Mouse (Mus musculus) stomach, postnatal 0 days (tissue): Measurements from ENCODE around the gene Rfx5. TPM values are rescaled to one million over a fixed set of nuclear protein-coding genes. Genes with fewer than 3 reads are reported as not detected.
A peak's percentile ranks its signal among the peaks of the same experiment; 100 is the strongest.

Source experiments
- ATAC-seq: fragments of 200-750 bp; cut with Nextera tagmentation; 2 replicates; pipeline ENCODE4 v1.8.0; 2017; ENCODE audit not compliant: low FRiP score, low TSS enrichment
- DNase-seq: peaks from one replicate; pipeline ENCODE4 v3.0.0-alpha.2; 2016; ENCODE audit warnings: low spot score
- H3K27ac ChIP-seq: fragments of 300-500 bp; sonication (generic); replicated peaks from 2 replicates; pipeline ENCODE4 v1.5.1; 2014; ENCODE audit warnings: mild to moderate bottlenecking, control low read depth
- H3K27me3 ChIP-seq: fragments of 300-500 bp; sonication (generic); 2 replicates; pipeline ENCODE4 v1.6.1; 2014; ENCODE audit warnings: low read length; ENCODE audit not compliant: control insufficient read depth, insufficient read depth
- H3K36me3 ChIP-seq: fragments of 300-500 bp; sonication (generic); 2 replicates; pipeline ENCODE4 v1.6.1; 2014; ENCODE audit warnings: low read length, mixed read lengths; ENCODE audit not compliant: control insufficient read depth, insufficient read depth
- H3K4me1 ChIP-seq: fragments of 300-500 bp; sonication (generic); replicated peaks from 2 replicates; pipeline ENCODE4 v1.6.1; 2014; ENCODE audit warnings: antibody characterized with exemption; ENCODE audit not compliant: control insufficient read depth, insufficient read depth
- H3K4me2 ChIP-seq: fragments of 300-500 bp; sonication (generic); replicated peaks from 2 replicates; pipeline ENCODE4 v1.6.1; 2014; ENCODE audit warnings: low read depth, mild to moderate bottlenecking, control low read depth, moderate library complexity
- H3K4me3 ChIP-seq: fragments of 300-500 bp; sonication (generic); 2 replicates; pipeline ENCODE4 v1.5.1; 2014; ENCODE audit warnings: low read depth, low read length, control low read depth
- H3K9ac ChIP-seq: fragments of 300-500 bp; sonication (generic); 2 replicates; pipeline ENCODE4 v1.6.1; 2014; ENCODE audit warnings: mild to moderate bottlenecking, low read length, control low read depth, mixed read lengths
- H3K9me3 ChIP-seq: fragments of 300-500 bp; sonication (generic); 2 replicates; pipeline ENCODE4 v1.6.1; 2016; ENCODE audit warnings: low read length; ENCODE audit not compliant: control insufficient read depth
- CTCF ChIP-seq: IDR thresholded peaks from 2 replicates; pipeline ENCODE4 v1.5.1; 2016; ENCODE audit warnings: antibody characterized with exemption, low read depth, mild to moderate bottlenecking, moderate library complexity
- EP300 ChIP-seq: optimal IDR thresholded peaks from 2 replicates; pipeline ENCODE3; 2016; ENCODE audit warnings: antibody characterized with exemption
- WGBS: fragments of 180-500 bp; shearing (Covaris S2); extraction: QIAGEN DNeasy Blood & Tissue Kit; methylation state at CpG from one replicate; pipeline ENCODE4 v1.1.7; 2014; 5-methylcytosine and 5-hydroxymethylcytosine counted together
- polyA plus RNA-seq: library from polyadenylated mRNA; unstranded; fragments of >200 nt; fragmentation: Nextera tagmentation; extraction: Ambion mirVana; gene quantifications from 2 replicates; pipeline ENCODE4 v1.2.1, GENCODE M21; 2015

Gene Rfx5
- polyA plus RNA-seq, 1 experiment from 2014 or later = 3.0 TPM

DNA sequence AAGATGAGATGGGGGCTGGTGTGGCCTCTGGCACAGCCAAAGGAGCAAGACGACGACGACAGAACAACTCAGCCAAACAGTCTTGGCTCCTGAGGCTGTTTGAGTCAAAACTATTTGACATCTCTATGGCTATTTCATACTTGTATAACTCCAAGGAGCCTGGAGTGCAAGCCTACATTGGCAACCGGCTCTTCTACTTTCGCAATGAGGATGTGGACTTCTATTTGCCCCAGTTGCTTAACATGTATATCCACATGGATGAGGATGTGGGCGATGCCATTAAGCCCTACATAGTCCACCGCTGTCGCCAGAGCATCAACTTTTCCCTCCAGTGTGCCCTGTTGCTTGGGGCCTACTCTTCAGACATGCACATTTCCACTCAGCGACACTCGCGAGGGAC is 30.4 kb downstream of the Rfx5 start:
- 84% methylated on average over 11 of the region's 11 CpGs for WGBS

DNA sequence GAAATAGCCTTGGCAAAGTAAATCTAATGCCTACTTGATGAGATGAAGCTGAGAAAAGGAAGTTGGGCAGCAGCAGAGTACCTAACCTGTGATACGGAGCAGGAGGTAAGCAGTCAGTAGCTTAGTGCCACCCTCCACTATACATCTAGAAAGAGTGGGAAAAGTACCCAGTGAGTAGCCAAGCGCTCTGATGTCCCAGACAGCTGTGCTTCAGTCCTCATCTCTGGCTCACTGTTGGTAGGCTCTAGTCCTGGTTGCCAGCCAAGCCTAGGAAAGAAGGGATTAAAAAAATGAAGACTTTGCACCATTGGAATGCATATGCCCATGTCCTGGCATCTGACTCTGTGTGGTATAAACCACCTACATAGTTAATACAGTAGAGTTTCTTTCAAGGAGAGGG is 31.6 kb downstream of the Rfx5 start:
- no peak overlapping the region for H3K27ac ChIP-seq
- H3K4me3 ChIP-seq = no peak overlapping the region
- 91% methylated on average over 2 of the region's 2 CpGs for WGBS
- H3K4me2 ChIP-seq = no peak overlapping the region
- H3K27me3 ChIP-seq = no peaks in the 10 kb centered on the region
- TF ChIP-seq CTCF (no peak), EP300 (no peak)
- H3K4me1 ChIP-seq = peaks cover 5% of the 10 kb centered on the region
- DNase-seq (no peak), ATAC-seq (no peak)
- no peaks in the 10 kb centered on the region for H3K9me3 ChIP-seq
- H3K36me3 ChIP-seq = peaks cover 7% of the 10 kb centered on the region
- H3K9ac ChIP-seq = no peak overlapping the region

More for the DNA sequence above, 30.4 kb downstream of the Rfx5 start:
- no peak overlapping the region for H3K27ac ChIP-seq
- H3K9ac ChIP-seq = no peak overlapping the region
- ATAC-seq = no peak
- no peak overlapping the region for H3K4me2 ChIP-seq
- no peak overlapping the region for H3K4me3 ChIP-seq
- H3K4me1 ChIP-seq = peaks cover 5% of the 10 kb centered on the region
- H3K9me3 ChIP-seq = no peaks in the 10 kb centered on the region
- no peak for DNase-seq
- peaks cover 7% of the 10 kb centered on the region for H3K36me3 ChIP-seq
- H3K27me3 ChIP-seq = no peaks in the 10 kb centered on the region
- TF ChIP-seq EP300 = no peak
- TF ChIP-seq CTCF = no peak

DNA sequence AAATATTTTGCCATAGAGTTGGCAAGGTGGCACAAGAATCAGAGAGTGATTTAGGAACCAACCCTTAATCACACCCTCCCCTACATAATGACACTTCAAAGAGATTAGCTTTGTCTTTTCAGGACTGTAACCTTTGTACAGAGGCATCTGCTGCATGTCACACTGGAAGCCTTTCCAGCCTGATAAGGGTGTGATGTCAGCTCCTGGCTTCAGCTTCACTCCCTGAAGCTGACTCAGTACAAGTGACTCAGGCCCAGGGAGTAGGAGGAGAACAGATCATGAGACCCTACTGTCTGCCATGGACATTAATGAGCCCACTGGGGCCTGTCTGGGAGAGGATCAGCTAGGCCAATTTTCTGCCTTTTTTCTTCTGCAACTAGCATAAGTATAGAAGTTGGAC is 33.7 kb downstream of the Rfx5 start:
- H3K36me3 ChIP-seq = peaks cover 7% of the 10 kb centered on the region
- DNase-seq (peak; percentile 59), ATAC-seq (peak; percentile 90)
- H3K27me3 ChIP-seq = no peaks in the 10 kb centered on the region
- H3K4me1 ChIP-seq = peaks cover 5% of the 10 kb centered on the region
- no peak overlapping the region for H3K4me3 ChIP-seq
- H3K4me2 ChIP-seq = no peak overlapping the region
- peak overlapping the region; percentile 31 for H3K27ac ChIP-seq
- H3K9ac ChIP-seq = no peak overlapping the region
- TF ChIP-seq EP300 = no peak
- TF ChIP-seq CTCF = no peak
- H3K9me3 ChIP-seq = no peaks in the 10 kb centered on the region

DNA sequence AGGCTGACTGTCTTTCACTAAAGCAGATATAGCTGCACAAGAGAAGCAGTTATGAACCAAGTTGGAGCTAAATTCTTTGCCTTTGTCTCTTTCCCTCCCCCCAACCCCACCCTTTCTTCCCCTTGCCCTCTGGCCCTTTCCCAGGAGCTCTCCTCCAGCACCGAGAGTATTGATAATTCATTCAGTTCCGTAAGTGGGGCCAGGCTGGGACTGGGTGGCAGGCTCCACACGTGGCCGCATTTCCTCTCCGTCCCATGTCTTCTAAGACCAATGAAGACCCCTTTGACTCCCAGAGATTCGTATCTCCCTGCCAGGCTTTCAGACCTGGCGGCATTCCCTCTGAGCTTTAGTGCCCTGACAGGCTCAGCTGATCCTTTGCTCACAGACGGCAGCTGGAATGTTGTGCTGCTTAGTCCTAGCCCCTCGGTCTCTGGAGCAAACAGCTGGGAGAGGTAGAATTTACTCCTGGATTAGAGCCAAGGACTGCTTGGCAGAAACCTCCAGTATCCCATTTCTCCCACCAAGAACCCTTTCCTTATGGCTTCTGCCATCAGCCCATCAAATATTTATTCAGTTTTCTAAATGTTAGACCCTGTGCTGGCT is 35.4 kb downstream of the Rfx5 start:
- Histone ChIP-seq H3K4me1 (peaks cover 5% of the 10 kb centered on the region), H3K27me3 (no peaks in the 10 kb centered on the region), H3K27ac (peak overlapping the region; percentile 58), H3K9me3 (no peaks in the 10 kb centered on the region), H3K4me2 (peak overlapping the region; percentile 27; the same call in 1 of the 2 replicates), H3K4me3 (no peak overlapping the region), H3K9ac (peak overlapping the region; percentile 35), H3K36me3 (peaks cover 8% of the 10 kb centered on the region)
- DNase-seq = peak; percentile 41
- peak; percentile 21; the same call in 1 of the 2 replicates for ATAC-seq
- WGBS = 9% methylated on average over 9 of the region's 9 CpGs
- TF ChIP-seq EP300 = no peak
- TF ChIP-seq CTCF = no peak

DNA sequence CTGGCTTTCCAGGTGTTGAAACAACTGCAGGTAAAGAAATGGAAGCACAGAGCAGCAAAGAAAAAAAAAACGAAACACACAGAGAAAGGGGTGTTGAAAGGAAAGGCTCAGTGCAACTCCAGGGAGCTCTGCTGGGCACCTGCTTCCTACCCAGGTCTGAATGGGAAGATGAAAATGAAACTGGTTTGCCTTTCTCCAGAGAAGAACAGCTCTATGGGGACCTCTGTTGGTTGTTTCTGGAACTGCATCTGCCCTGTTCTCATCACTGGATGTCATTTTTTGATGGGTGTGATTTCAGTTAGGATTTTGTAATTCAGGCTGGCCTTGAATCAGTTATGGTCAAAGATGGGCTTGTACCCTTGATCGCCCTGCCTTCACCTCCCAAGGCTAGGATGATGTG is 43.1 kb downstream of the Rfx5 start:
- Histone ChIP-seq H3K9ac (no peak overlapping the region), H3K36me3 (peaks cover 29% of the 10 kb centered on the region), H3K27ac (no peak overlapping the region), H3K9me3 (no peaks in the 10 kb centered on the region), H3K27me3 (no peaks in the 10 kb centered on the region), H3K4me3 (no peak overlapping the region), H3K4me2 (no peak overlapping the region), H3K4me1 (no peaks in the 10 kb centered on the region)
- peak; percentile 94 for TF ChIP-seq CTCF
- TF ChIP-seq EP300 = no peak
- 35% methylated on average over 2 of the region's 2 CpGs for WGBS
- no peak for ATAC-seq
- DNase-seq = peak; percentile 84

DNA sequence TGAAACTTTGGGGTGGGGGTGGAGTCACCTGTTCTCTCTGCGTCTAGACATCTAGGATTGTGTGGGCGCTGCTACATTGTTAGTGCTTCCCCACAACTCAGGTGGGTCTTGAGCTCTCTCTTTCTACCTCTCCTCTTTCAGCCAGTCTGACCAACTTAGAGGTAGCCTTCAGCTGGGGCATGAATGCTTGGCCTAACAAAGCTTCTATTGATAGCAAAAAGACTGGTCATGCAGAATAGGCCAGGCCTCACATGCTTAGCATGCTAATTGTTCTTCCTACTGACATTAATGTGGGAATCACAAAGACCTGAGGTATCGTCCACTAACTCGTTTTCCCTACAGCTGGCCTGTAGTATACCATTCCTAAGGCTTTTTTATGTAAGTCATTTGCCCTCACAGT is 48.7 kb downstream of the Rfx5 start:
- peaks cover 27% of the 10 kb centered on the region for H3K36me3 ChIP-seq

More for the DNA sequence above, 48.7 kb downstream of the Rfx5 start:
- no peak overlapping the region for H3K27ac ChIP-seq
- TF ChIP-seq EP300 = no peak
- H3K4me3 ChIP-seq = no peak overlapping the region
- WGBS = 84% methylated on average over 4 of the region's 4 CpGs
- no peaks in the 10 kb centered on the region for H3K9me3 ChIP-seq
- H3K4me2 ChIP-seq = no peak overlapping the region
- H3K27me3 ChIP-seq = no peaks in the 10 kb centered on the region
- H3K4me1 ChIP-seq = no peaks in the 10 kb centered on the region
- ATAC-seq = no peak
- no peak overlapping the region for H3K9ac ChIP-seq
- DNase-seq = no peak
